Mouse (Mus musculus): ENCODE results near the gene Rab3il1. TPM values are rescaled to one million over a fixed set of nuclear protein-coding genes. Genes with fewer than 3 reads are reported as not detected.

Rab3il1 gene
- polyA plus RNA-seq, 1 experiment from 2014 or later, result 53.8 TPM

GRCm38 (mm10) chr19:9993036-9993656 lies 8.3 kb upstream of the Rab3il1 start:
- Histone ChIP-seq H3K4me3 (ENCODE audit: low read depth, low read length) (peak overlapping the region; percentile 13), H3K9me3 (replicated peaks; ENCODE audit: control insufficient read depth, low read length) (no peaks in the 10 kb centered on the region), H3K27ac (replicated peaks; ENCODE audit: low read depth, low read length) (no peak overlapping the region), H3K4me2 (ENCODE audit: low read depth, low read length) (peak overlapping the region; percentile 33), H3K27me3 (ENCODE audit: control insufficient read depth, insufficient read depth, low read length) (no peaks in the 10 kb centered on the region), H3K4me1 (ENCODE audit: control insufficient read depth, insufficient read depth, low read length) (no peaks in the 10 kb centered on the region), H3K9ac (replicated peaks; ENCODE audit: low read length) (peak overlapping the region; percentile 48), H3K36me3 (replicated peaks; ENCODE audit: control insufficient read depth, insufficient read depth, low read depth, low read length) (no peaks in the 10 kb centered on the region)
- 7% methylated on average over 17 of the region's 17 CpGs for WGBS
- ATAC-seq (replicated peaks; ENCODE audit: insufficient number of reproducible peaks, low FRiP score, low TSS enrichment, low read depth) (peak; percentile 89), DNase-seq (ENCODE audit: low spot score) (peak; percentile 93)

- no peaks in the 10 kb centered on the region for H3K27me3 ChIP-seq (ENCODE audit: control insufficient read depth, insufficient read depth, low read length)
- no peaks in the 10 kb centered on the region for H3K9me3 ChIP-seq (replicated peaks; ENCODE audit: control insufficient read depth, low read length)
- no peak overlapping the region for H3K9ac ChIP-seq (replicated peaks; ENCODE audit: low read length)
- no peak overlapping the region for H3K4me2 ChIP-seq (ENCODE audit: low read depth, low read length)
- H3K36me3 ChIP-seq (replicated peaks; ENCODE audit: control insufficient read depth, insufficient read depth, low read depth, low read length), result no peaks in the 10 kb centered on the region
- H3K4me1 ChIP-seq (ENCODE audit: control insufficient read depth, insufficient read depth, low read length), result no peaks in the 10 kb centered on the region; the same call in 1 of the 2 replicates
- ATAC-seq (replicated peaks; ENCODE audit: insufficient number of reproducible peaks, low FRiP score, low TSS enrichment, low read depth), result no peak
- 74% methylated on average over 12 of the region's 12 CpGs for WGBS
- no peak overlapping the region for H3K27ac ChIP-seq (replicated peaks; ENCODE audit: low read depth, low read length)
- no peak overlapping the region for H3K4me3 ChIP-seq (ENCODE audit: low read depth, low read length)
- DNase-seq (ENCODE audit: low spot score), result no peak
Observed at GRCm38 (mm10) chr19:9997204-9998062, 4.0 kb upstream of the Rab3il1 start.

DNA sequence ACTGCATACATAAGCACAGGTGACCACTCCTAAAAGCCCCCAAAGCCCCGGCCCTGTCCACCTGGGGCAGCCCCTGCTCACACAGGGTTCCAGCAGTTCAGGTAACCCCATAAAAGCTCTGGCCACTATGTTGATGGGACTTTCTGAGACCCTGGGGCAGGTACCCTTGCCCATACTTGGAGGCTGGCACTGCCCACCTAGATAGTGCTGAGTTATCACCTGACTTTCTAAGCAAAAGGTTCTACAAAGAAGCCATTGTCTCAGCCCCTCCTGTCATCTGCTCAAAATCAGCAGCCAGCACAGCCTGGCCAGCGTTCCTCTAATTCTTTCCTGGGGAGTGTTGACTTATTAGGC lies 3.4 kb upstream of the Rab3il1 start:
- no peaks in the 10 kb centered on the region for H3K27me3 ChIP-seq (ENCODE audit: control insufficient read depth, insufficient read depth, low read length)
- no peak overlapping the region for H3K4me2 ChIP-seq (ENCODE audit: low read depth, low read length)
- WGBS, result 60% methylated on average over 2 of the region's 2 CpGs
- ATAC-seq (replicated peaks; ENCODE audit: insufficient number of reproducible peaks, low FRiP score, low TSS enrichment, low read depth), result no peak
- H3K9ac ChIP-seq (replicated peaks; ENCODE audit: low read length), result no peak overlapping the region
- no peak for DNase-seq (ENCODE audit: low spot score)
- H3K36me3 ChIP-seq (replicated peaks; ENCODE audit: control insufficient read depth, insufficient read depth, low read depth, low read length), result no peaks in the 10 kb centered on the region
- H3K9me3 ChIP-seq (replicated peaks; ENCODE audit: control insufficient read depth, low read length), result no peaks in the 10 kb centered on the region
- no peak overlapping the region for H3K4me3 ChIP-seq (ENCODE audit: low read depth, low read length)
- no peaks in the 10 kb centered on the region; the same call in 1 of the 2 replicates for H3K4me1 ChIP-seq (ENCODE audit: control insufficient read depth, insufficient read depth, low read length)
- H3K27ac ChIP-seq (replicated peaks; ENCODE audit: low read depth, low read length), result no peak overlapping the region

GRCm38 (mm10) chr19:9998736-9999486 lies 2.6 kb upstream of the Rab3il1 start:
- Histone ChIP-seq H3K4me1 (ENCODE audit: control insufficient read depth, insufficient read depth, low read length) (no peaks in the 10 kb centered on the region; the same call in 1 of the 2 replicates), H3K9me3 (replicated peaks; ENCODE audit: control insufficient read depth, low read length) (no peaks in the 10 kb centered on the region), H3K27ac (replicated peaks; ENCODE audit: low read depth, low read length) (no peak overlapping the region), H3K4me3 (ENCODE audit: low read depth, low read length) (no peak overlapping the region), H3K4me2 (ENCODE audit: low read depth, low read length) (no peak overlapping the region), H3K9ac (replicated peaks; ENCODE audit: low read length) (no peak overlapping the region), H3K27me3 (ENCODE audit: control insufficient read depth, insufficient read depth, low read length) (no peaks in the 10 kb centered on the region), H3K36me3 (replicated peaks; ENCODE audit: control insufficient read depth, insufficient read depth, low read depth, low read length) (no peaks in the 10 kb centered on the region)
- ATAC-seq (replicated peaks; ENCODE audit: insufficient number of reproducible peaks, low FRiP score, low TSS enrichment, low read depth) (no peak), DNase-seq (ENCODE audit: low spot score) (no peak)
- WGBS, result 65% methylated on average over 13 of the region's 13 CpGs

- 20% methylated on average over 3 of the region's 3 CpGs for WGBS
- H3K4me3 ChIP-seq (ENCODE audit: low read depth, low read length), result no peak overlapping the region
- ATAC-seq (replicated peaks; ENCODE audit: insufficient number of reproducible peaks, low FRiP score, low TSS enrichment, low read depth) (no peak), DNase-seq (ENCODE audit: low spot score) (peak; percentile 69)
- H3K27me3 ChIP-seq (ENCODE audit: control insufficient read depth, insufficient read depth, low read length), result no peaks in the 10 kb centered on the region
- no peak overlapping the region for H3K9ac ChIP-seq (replicated peaks; ENCODE audit: low read length)
- H3K27ac ChIP-seq (replicated peaks; ENCODE audit: low read depth, low read length), result no peak overlapping the region
- H3K4me1 ChIP-seq (ENCODE audit: control insufficient read depth, insufficient read depth, low read length), result no peaks in the 10 kb centered on the region; the same call in 1 of the 2 replicates
- no peaks in the 10 kb centered on the region for H3K36me3 ChIP-seq (replicated peaks; ENCODE audit: control insufficient read depth, insufficient read depth, low read depth, low read length)
- no peak overlapping the region for H3K4me2 ChIP-seq (ENCODE audit: low read depth, low read length)
- no peaks in the 10 kb centered on the region for H3K9me3 ChIP-seq (replicated peaks; ENCODE audit: control insufficient read depth, low read length)
Observed at GRCm38 (mm10) chr19:10000330-10000729, 1.1 kb upstream of the Rab3il1 start.

DNA sequence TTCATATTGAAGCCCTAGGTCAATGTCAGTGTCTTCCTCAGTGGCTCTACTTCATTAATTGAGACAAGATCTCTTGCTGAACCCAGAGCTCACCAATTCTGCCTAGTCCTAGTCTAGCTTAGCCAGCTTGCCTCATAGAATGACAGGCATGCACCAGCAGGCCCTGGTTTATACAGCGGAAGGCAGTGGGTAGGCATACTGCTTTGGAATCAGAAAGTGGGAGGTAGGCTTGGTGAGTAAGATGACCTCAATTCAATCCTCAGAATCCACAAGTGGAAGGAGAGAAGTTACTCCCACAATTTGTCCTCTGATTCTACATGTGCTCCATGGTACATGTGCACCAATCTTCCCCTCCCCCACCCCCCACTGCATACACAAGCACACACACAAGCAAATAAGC lies 2.2 kb downstream of the Rab3il1 start:
- H3K27me3 ChIP-seq (ENCODE audit: control insufficient read depth, insufficient read depth, low read length), result no peaks in the 10 kb centered on the region
- no peaks in the 10 kb centered on the region for H3K9me3 ChIP-seq (replicated peaks; ENCODE audit: control insufficient read depth, low read length)
- no peak for ATAC-seq (replicated peaks; ENCODE audit: insufficient number of reproducible peaks, low FRiP score, low TSS enrichment, low read depth)
- WGBS, result 90% methylated on average over 1 of the region's 1 CpGs
- H3K27ac ChIP-seq (replicated peaks; ENCODE audit: low read depth, low read length), result no peak overlapping the region
- DNase-seq (ENCODE audit: low spot score), result no peak
- H3K4me1 ChIP-seq (ENCODE audit: control insufficient read depth, insufficient read depth, low read length), result no peaks in the 10 kb centered on the region; the same call in 1 of the 2 replicates
- no peak overlapping the region for H3K4me2 ChIP-seq (ENCODE audit: low read depth, low read length)
- no peak overlapping the region for H3K9ac ChIP-seq (replicated peaks; ENCODE audit: low read length)
- no peak overlapping the region for H3K4me3 ChIP-seq (ENCODE audit: low read depth, low read length)
- no peaks in the 10 kb centered on the region for H3K36me3 ChIP-seq (replicated peaks; ENCODE audit: control insufficient read depth, insufficient read depth, low read depth, low read length)

DNA sequence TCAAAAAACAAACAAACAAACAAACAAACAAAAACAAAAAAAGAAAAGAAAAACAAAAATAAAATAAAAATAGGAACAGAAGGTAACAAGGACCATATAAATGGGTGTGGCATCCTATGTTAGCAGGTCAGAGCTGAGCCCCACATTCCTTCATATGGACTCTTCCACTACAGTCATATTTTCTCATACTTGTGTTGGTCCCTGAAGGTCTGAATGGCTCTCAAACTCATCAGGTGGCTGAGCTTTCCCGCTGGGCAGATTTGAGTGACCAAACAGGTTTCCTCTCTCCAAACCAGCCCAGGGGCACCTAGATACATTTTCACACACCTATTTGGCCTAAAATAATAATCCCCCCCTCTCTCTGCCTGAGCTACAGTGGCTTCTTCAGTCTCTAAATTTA lies 9.9 kb downstream of the Rab3il1 start:
- H3K4me1 ChIP-seq (ENCODE audit: control insufficient read depth, insufficient read depth, low read length), result peaks cover 3% of the 10 kb centered on the region
- DNase-seq (ENCODE audit: low spot score), result no peak
- no peaks in the 10 kb centered on the region for H3K27me3 ChIP-seq (ENCODE audit: control insufficient read depth, insufficient read depth, low read length)
- ATAC-seq (replicated peaks; ENCODE audit: insufficient number of reproducible peaks, low FRiP score, low TSS enrichment, low read depth), result no peak
- no peak overlapping the region for H3K9ac ChIP-seq (replicated peaks; ENCODE audit: low read length)
- H3K4me3 ChIP-seq (ENCODE audit: low read depth, low read length), result no peak overlapping the region
- no peak overlapping the region for H3K27ac ChIP-seq (replicated peaks; ENCODE audit: low read depth, low read length)
- H3K36me3 ChIP-seq (replicated peaks; ENCODE audit: control insufficient read depth, insufficient read depth, low read depth, low read length), result no peaks in the 10 kb centered on the region
- WGBS, result 82% methylated on average over 1 of the region's 1 CpGs
- H3K9me3 ChIP-seq (replicated peaks; ENCODE audit: control insufficient read depth, low read length), result no peaks in the 10 kb centered on the region
- H3K4me2 ChIP-seq (ENCODE audit: low read depth, low read length), result no peak overlapping the region

Data from embryonic facial prominence, embryonic 11.5 days (tissue).